Mouse (Mus musculus) hindbrain, postnatal 0 days (tissue): ENCODE measurements around the gene Lrmda. TPM values are rescaled to one million over a fixed set of nuclear protein-coding genes. Genes with fewer than 3 reads are reported as not detected.

Source experiments
- ATAC-seq: fragments of 200-750 bp; cut with Nextera tagmentation; 2 replicates; pipeline ENCODE4 v1.8.0; 2017; ENCODE audit warnings: mild to moderate bottlenecking, moderate TSS enrichment, moderate library complexity
- DNase-seq: peaks from one replicate; pipeline ENCODE4 v3.0.0-alpha.2; 2015; ENCODE audit warnings: low spot score
- H3K27ac ChIP-seq: fragments of 300-500 bp; sonication (generic); 2 replicates; pipeline ENCODE4 v1.5.1; 2014; ENCODE audit warnings: mild to moderate bottlenecking
- H3K27me3 ChIP-seq: fragments of 300-500 bp; sonication (generic); 2 replicates; pipeline ENCODE4 v1.6.1; 2014; ENCODE audit warnings: low read length, mixed read lengths; ENCODE audit not compliant: insufficient read depth
- H3K36me3 ChIP-seq: fragments of 300-500 bp; sonication (generic); 2 replicates; pipeline ENCODE4 v1.6.1; 2014; ENCODE audit warnings: low read length, mixed read lengths; ENCODE audit not compliant: insufficient read depth
- H3K4me1 ChIP-seq: fragments of 300-500 bp; sonication (generic); 2 replicates; pipeline ENCODE4 v1.6.1; 2014; ENCODE audit warnings: antibody characterized with exemption, low read length, mixed read lengths; ENCODE audit not compliant: insufficient read depth
- H3K4me2 ChIP-seq: fragments of 300-500 bp; sonication (generic); 2 replicates; pipeline ENCODE4 v1.6.1; 2014; ENCODE audit warnings: low read depth, mild to moderate bottlenecking, low read length, moderate library complexity, mixed read lengths
- H3K4me3 ChIP-seq: fragments of 300-500 bp; sonication (generic); 2 replicates; pipeline ENCODE4 v1.5.1; 2014; ENCODE audit warnings: low read length
- H3K9ac ChIP-seq: fragments of 300-500 bp; sonication (generic); replicated peaks from 2 replicates; pipeline ENCODE4 v1.6.1; 2014; ENCODE audit warnings: mild to moderate bottlenecking, low read length, moderate library complexity, mixed read lengths
- H3K9me3 ChIP-seq: fragments of 300-500 bp; sonication (generic); 2 replicates; pipeline ENCODE4 v1.6.1; 2016; ENCODE audit warnings: low read length, mixed read lengths
- CTCF ChIP-seq: IDR thresholded peaks from 2 replicates; pipeline ENCODE4 v1.5.1; 2016; ENCODE audit warnings: antibody characterized with exemption, control low read depth, low read depth
- WGBS: fragments of 180-500 bp; shearing (Covaris S2); extraction: QIAGEN DNeasy Blood & Tissue Kit; methylation state at CpG from one replicate; pipeline ENCODE4 v1.1.7; 2014; 5-methylcytosine and 5-hydroxymethylcytosine counted together
- polyA plus RNA-seq: library from polyadenylated mRNA; unstranded; fragments of >200 nt; fragmentation: Nextera tagmentation; extraction: Ambion mirVana; gene quantifications from 2 replicates; pipeline ENCODE4 v1.2.1, GENCODE M21; 2015
- total RNA-seq: library from RNA; depleted of rRNA; stranded (reverse); fragments of >200 nt; gene quantifications from 2 replicates; pipeline ENCODE4 v1.2.3, GENCODE M21; 2014

The Lrmda gene
- total and polyA plus RNA-seq, 2 experiments from 2014 or later = 0.21 to 0.53 TPM

GRCm38 (mm10) chr14:22367615-22368014 lies 348.1 kb downstream of the Lrmda start:
- 64% methylated on average over 4 of the region's 4 CpGs for WGBS
- no peak for DNase-seq
- no peaks in the 10 kb centered on the region for H3K4me1 ChIP-seq
- H3K27me3 ChIP-seq = no peaks in the 10 kb centered on the region
- H3K9me3 ChIP-seq = no peaks in the 10 kb centered on the region
- H3K36me3 ChIP-seq = no peaks in the 10 kb centered on the region
- H3K4me3 ChIP-seq = no peak overlapping the region
- no peak for ATAC-seq
- H3K27ac ChIP-seq = no peak overlapping the region
- H3K4me2 ChIP-seq = no peak overlapping the region
- no peak for TF ChIP-seq CTCF
- H3K9ac ChIP-seq = no peak overlapping the region

GRCm38 (mm10) chr14:22371136-22371535 lies 351.6 kb downstream of the Lrmda start:
- 76% methylated on average over 8 of the region's 8 CpGs for WGBS
- DNase-seq (no peak), ATAC-seq (no peak)
- Histone ChIP-seq H3K4me2 (no peak overlapping the region), H3K4me1 (no peaks in the 10 kb centered on the region), H3K27me3 (no peaks in the 10 kb centered on the region), H3K9me3 (no peaks in the 10 kb centered on the region), H3K27ac (no peak overlapping the region), H3K4me3 (no peak overlapping the region), H3K36me3 (no peaks in the 10 kb centered on the region), H3K9ac (no peak overlapping the region)
- TF ChIP-seq CTCF = no peak

GRCm38 (mm10) chr14:22372666-22373360 lies 353.3 kb downstream of the Lrmda start:
- TF ChIP-seq CTCF = no peak
- no peaks in the 10 kb centered on the region for H3K9me3 ChIP-seq
- H3K4me1 ChIP-seq = no peaks in the 10 kb centered on the region
- no peaks in the 10 kb centered on the region for H3K36me3 ChIP-seq
- H3K4me2 ChIP-seq = no peak overlapping the region
- ATAC-seq (no peak), DNase-seq (no peak)
- H3K4me3 ChIP-seq = no peak overlapping the region
- H3K27ac ChIP-seq = no peak overlapping the region
- H3K27me3 ChIP-seq = no peaks in the 10 kb centered on the region
- H3K9ac ChIP-seq = no peak overlapping the region
- 86% methylated on average over 9 of the region's 9 CpGs for WGBS

- 80% methylated on average over 3 of the region's 3 CpGs for WGBS
- Histone ChIP-seq H3K9ac (no peak overlapping the region), H3K4me2 (no peak overlapping the region), H3K9me3 (no peaks in the 10 kb centered on the region), H3K36me3 (no peaks in the 10 kb centered on the region), H3K4me1 (no peaks in the 10 kb centered on the region), H3K27me3 (no peaks in the 10 kb centered on the region), H3K27ac (no peak overlapping the region), H3K4me3 (no peak overlapping the region)
- ATAC-seq = no peak
- no peak for TF ChIP-seq CTCF
- DNase-seq = no peak
These were observed 353.8 kb downstream of the Lrmda start for GRCm38 (mm10) chr14:22373361-22373745.

- ATAC-seq = no peak
- no peak overlapping the region for H3K27ac ChIP-seq
These were observed 357.6 kb downstream of the Lrmda start for GRCm38 (mm10) chr14:22377148-22377547.

GRCm38 (mm10) chr14:22382101-22382500 lies 362.6 kb downstream of the Lrmda start:
- no peak for ATAC-seq
- H3K4me2 ChIP-seq = no peak overlapping the region
- no peaks in the 10 kb centered on the region for H3K36me3 ChIP-seq
- no peak overlapping the region for H3K4me3 ChIP-seq
- H3K4me1 ChIP-seq = no peaks in the 10 kb centered on the region
- no peak overlapping the region for H3K27ac ChIP-seq
- H3K9me3 ChIP-seq = no peaks in the 10 kb centered on the region
- TF ChIP-seq CTCF = peak; percentile 38
- WGBS = 78% methylated on average over 4 of the region's 4 CpGs
- H3K9ac ChIP-seq = no peak overlapping the region
- peak; percentile 39 for DNase-seq
- no peaks in the 10 kb centered on the region for H3K27me3 ChIP-seq

More at GRCm38 (mm10) chr14:22377148-22377547, 357.6 kb downstream of the Lrmda start:
- Histone ChIP-seq H3K36me3 (no peaks in the 10 kb centered on the region), H3K4me1 (no peaks in the 10 kb centered on the region), H3K4me3 (no peak overlapping the region), H3K9ac (no peak overlapping the region), H3K27me3 (no peaks in the 10 kb centered on the region), H3K4me2 (no peak overlapping the region), H3K9me3 (no peaks in the 10 kb centered on the region)
- no peak for TF ChIP-seq CTCF
- DNase-seq = no peak
- WGBS = 92% methylated on average over 1 of the region's 1 CpGs

GRCm38 (mm10) chr14:22393616-22394015 lies 374.1 kb downstream of the Lrmda start:
- no peak for TF ChIP-seq CTCF
- H3K27me3 ChIP-seq = no peaks in the 10 kb centered on the region
- H3K9me3 ChIP-seq = peaks cover 5% of the 10 kb centered on the region; the same call in 1 of the 2 replicates
- ATAC-seq (no peak), DNase-seq (no peak)
- H3K4me2 ChIP-seq = no peak overlapping the region
- H3K4me1 ChIP-seq = no peaks in the 10 kb centered on the region
- H3K27ac ChIP-seq = no peak overlapping the region
- 67% methylated on average over 10 of the region's 10 CpGs for WGBS
- H3K9ac ChIP-seq = no peak overlapping the region
- no peaks in the 10 kb centered on the region for H3K36me3 ChIP-seq
- H3K4me3 ChIP-seq = no peak overlapping the region
